Mouse (Mus musculus): ENCODE results near the gene Dmkn. TPM values are rescaled to one million over a fixed set of nuclear protein-coding genes. Genes with fewer than 3 reads are reported as not detected.

The Dmkn gene
- polyA plus RNA-seq, 1 experiment from 2014 or later, result 5.9 TPM

GRCm38 (mm10) chr7:30769236-30769635 lies 5.7 kb downstream of the Dmkn start:
- H3K27ac ChIP-seq, result no peak overlapping the region
- 33% methylated on average over 9 of the region's 9 CpGs for WGBS

GRCm38 (mm10) chr7:30776104-30776503 lies 12.5 kb downstream of the Dmkn start:
- H3K4me3 ChIP-seq, result no peak overlapping the region
- WGBS, result 80% methylated on average over 9 of the region's 9 CpGs
- ATAC-seq (ENCODE audit: borderline replicate concordance, extremely low read depth, low FRiP score, low TSS enrichment), result no peak

More at GRCm38 (mm10) chr7:30769236-30769635, 5.7 kb downstream of the Dmkn start:
- no peak for ATAC-seq (ENCODE audit: borderline replicate concordance, extremely low read depth, low FRiP score, low TSS enrichment)
- Histone ChIP-seq H3K36me3 (no peaks in the 10 kb centered on the region), H3K4me3 (no peak overlapping the region), H3K9ac (no peak overlapping the region), H3K4me2 (no peak overlapping the region), H3K27me3 (no peaks in the 10 kb centered on the region), H3K9me3 (no peaks in the 10 kb centered on the region), H3K4me1 (no peaks in the 10 kb centered on the region)

GRCm38 (mm10) chr7:30777081-30777579 lies 13.6 kb downstream of the Dmkn start:
- H3K9me3 ChIP-seq, result no peaks in the 10 kb centered on the region
- H3K9ac ChIP-seq, result no peak overlapping the region
- WGBS, result 38% methylated on average over 7 of the region's 7 CpGs
- H3K27ac ChIP-seq, result no peak overlapping the region
- no peaks in the 10 kb centered on the region for H3K27me3 ChIP-seq
- no peak overlapping the region for H3K4me3 ChIP-seq
- no peaks in the 10 kb centered on the region for H3K36me3 ChIP-seq
- no peak overlapping the region for H3K4me2 ChIP-seq
- ATAC-seq (ENCODE audit: borderline replicate concordance, extremely low read depth, low FRiP score, low TSS enrichment), result no peak
- no peaks in the 10 kb centered on the region for H3K4me1 ChIP-seq

More at GRCm38 (mm10) chr7:30776104-30776503, 12.5 kb downstream of the Dmkn start:
- Histone ChIP-seq H3K4me2 (no peak overlapping the region), H3K27me3 (no peaks in the 10 kb centered on the region), H3K27ac (no peak overlapping the region), H3K9me3 (no peaks in the 10 kb centered on the region), H3K36me3 (no peaks in the 10 kb centered on the region), H3K9ac (no peak overlapping the region), H3K4me1 (no peaks in the 10 kb centered on the region)

GRCm38 (mm10) chr7:30777911-30778310 lies 14.4 kb downstream of the Dmkn start:
- H3K9ac ChIP-seq, result no peak overlapping the region
- H3K4me3 ChIP-seq, result no peak overlapping the region
- no peaks in the 10 kb centered on the region for H3K9me3 ChIP-seq
- H3K27ac ChIP-seq, result no peak overlapping the region
- no peaks in the 10 kb centered on the region for H3K4me1 ChIP-seq
- ATAC-seq (ENCODE audit: borderline replicate concordance, extremely low read depth, low FRiP score, low TSS enrichment), result no peak
- H3K4me2 ChIP-seq, result no peak overlapping the region
- 71% methylated on average over 1 of the region's 1 CpGs for WGBS
- no peaks in the 10 kb centered on the region for H3K27me3 ChIP-seq
- no peaks in the 10 kb centered on the region for H3K36me3 ChIP-seq

GRCm38 (mm10) chr7:30781792-30782191 lies 18.2 kb downstream of the Dmkn start:
- Histone ChIP-seq H3K9ac (no peak overlapping the region), H3K4me2 (no peak overlapping the region), H3K4me3 (no peak overlapping the region), H3K27ac (no peak overlapping the region), H3K9me3 (no peaks in the 10 kb centered on the region), H3K36me3 (no peaks in the 10 kb centered on the region), H3K27me3 (no peaks in the 10 kb centered on the region), H3K4me1 (no peaks in the 10 kb centered on the region)
- 58% methylated on average over 4 of the region's 4 CpGs for WGBS
- ATAC-seq (ENCODE audit: borderline replicate concordance, extremely low read depth, low FRiP score, low TSS enrichment), result no peak

- Histone ChIP-seq H3K9me3 (no peaks in the 10 kb centered on the region), H3K27ac (no peak overlapping the region), H3K36me3 (no peaks in the 10 kb centered on the region), H3K9ac (no peak overlapping the region), H3K4me2 (no peak overlapping the region), H3K4me1 (no peaks in the 10 kb centered on the region), H3K27me3 (0 out of 2 replicates have a peak, but pooled peaks cover 1% of the 10 kb centered on the region), H3K4me3 (no peak overlapping the region)
- WGBS, result 57% methylated on average over 3 of the region's 3 CpGs
- no peak for ATAC-seq (ENCODE audit: borderline replicate concordance, extremely low read depth, low FRiP score, low TSS enrichment)
Measured at GRCm38 (mm10) chr7:30782658-30783057, 19.1 kb downstream of the Dmkn start.

- H3K9me3 ChIP-seq, result no peaks in the 10 kb centered on the region
- H3K4me2 ChIP-seq, result no peak overlapping the region
- H3K4me3 ChIP-seq, result no peak overlapping the region
- H3K27me3 ChIP-seq, result peaks cover 4% of the 10 kb centered on the region; the same call in 1 of the 2 replicates
- no peaks in the 10 kb centered on the region for H3K36me3 ChIP-seq
- no peak for ATAC-seq (ENCODE audit: borderline replicate concordance, extremely low read depth, low FRiP score, low TSS enrichment)
- no peak overlapping the region for H3K27ac ChIP-seq
- no peak overlapping the region for H3K9ac ChIP-seq
- WGBS, result 32% methylated on average over 1 of the region's 1 CpGs
- H3K4me1 ChIP-seq, result no peaks in the 10 kb centered on the region
Measured at GRCm38 (mm10) chr7:30785154-30785553, 21.6 kb downstream of the Dmkn start.

GRCm38 (mm10) chr7:30785721-30786546 lies 22.4 kb downstream of the Dmkn start:
- Histone ChIP-seq H3K36me3 (no peaks in the 10 kb centered on the region), H3K27ac (no peak overlapping the region), H3K9me3 (no peaks in the 10 kb centered on the region), H3K9ac (no peak overlapping the region), H3K4me2 (no peak overlapping the region), H3K4me3 (no peak overlapping the region), H3K27me3 (peaks cover 4% of the 10 kb centered on the region; the same call in 1 of the 2 replicates), H3K4me1 (no peaks in the 10 kb centered on the region)
- 62% methylated on average over 13 of the region's 13 CpGs for WGBS
- no peak for ATAC-seq (ENCODE audit: borderline replicate concordance, extremely low read depth, low FRiP score, low TSS enrichment)

GRCm38 (mm10) chr7:30787377-30788022 lies 23.9 kb downstream of the Dmkn start, which contains the start of gene Krtdap:
Gene Krtdap (plus strand): TSS chr7:30787896.
- no peaks in the 10 kb centered on the region for H3K9me3 ChIP-seq
- H3K27me3 ChIP-seq, result peaks cover 4% of the 10 kb centered on the region; the same call in 1 of the 2 replicates
- WGBS, result 38% methylated on average over 13 of the region's 15 CpGs
- H3K36me3 ChIP-seq, result no peaks in the 10 kb centered on the region
- H3K9ac ChIP-seq, result no peak within 1 kb of the TSS
- no peaks in the 10 kb centered on the region for H3K4me1 ChIP-seq
- H3K4me2 ChIP-seq, result no peak within 1 kb of the TSS
- no peak within 1 kb of the TSS for H3K4me3 ChIP-seq
- H3K27ac ChIP-seq, result no peak within 1 kb of the TSS
- no peak for ATAC-seq (ENCODE audit: borderline replicate concordance, extremely low read depth, low FRiP score, low TSS enrichment)

GRCm38 (mm10) chr7:30790141-30790540 lies 26.6 kb downstream of the Dmkn start:
- H3K27me3 ChIP-seq, result peaks cover 4% of the 10 kb centered on the region; the same call in 1 of the 2 replicates
- H3K36me3 ChIP-seq, result no peaks in the 10 kb centered on the region
- no peak overlapping the region for H3K27ac ChIP-seq
- no peak overlapping the region for H3K9ac ChIP-seq
- no peaks in the 10 kb centered on the region for H3K4me1 ChIP-seq
- H3K9me3 ChIP-seq, result no peaks in the 10 kb centered on the region
- no peak for ATAC-seq (ENCODE audit: borderline replicate concordance, extremely low read depth, low FRiP score, low TSS enrichment)
- no peak overlapping the region for H3K4me2 ChIP-seq
- WGBS, result 57% methylated on average over 10 of the region's 10 CpGs
- H3K4me3 ChIP-seq, result no peak overlapping the region

- ATAC-seq (ENCODE audit: borderline replicate concordance, extremely low read depth, low FRiP score, low TSS enrichment), result no peak
- 19% methylated on average over 9 of the region's 9 CpGs for WGBS
Measured at GRCm38 (mm10) chr7:30791921-30792320, 28.4 kb downstream of the Dmkn start.

GRCm38 (mm10) chr7:30794921-30795320 lies 31.4 kb downstream of the Dmkn start:
- Histone ChIP-seq H3K4me3 (no peak overlapping the region), H3K9me3 (no peaks in the 10 kb centered on the region), H3K27me3 (no peaks in the 10 kb centered on the region), H3K4me2 (no peak overlapping the region), H3K9ac (no peak overlapping the region), H3K27ac (no peak overlapping the region), H3K4me1 (no peaks in the 10 kb centered on the region), H3K36me3 (no peaks in the 10 kb centered on the region)
- no peak for ATAC-seq (ENCODE audit: borderline replicate concordance, extremely low read depth, low FRiP score, low TSS enrichment)

More at GRCm38 (mm10) chr7:30791921-30792320, 28.4 kb downstream of the Dmkn start:
- Histone ChIP-seq H3K4me1 (no peaks in the 10 kb centered on the region), H3K4me3 (no peak overlapping the region), H3K27me3 (peaks cover 4% of the 10 kb centered on the region; the same call in 1 of the 2 replicates), H3K36me3 (no peaks in the 10 kb centered on the region), H3K9ac (no peak overlapping the region), H3K4me2 (no peak overlapping the region), H3K9me3 (no peaks in the 10 kb centered on the region), H3K27ac (no peak overlapping the region)
